Mouse (Mus musculus): Measurements from ENCODE around the gene Ddx23. TPM values are rescaled to one million over a fixed set of nuclear protein-coding genes. Genes with fewer than 3 reads are reported as not detected.

Ddx23 gene
- total RNA-seq, 2 experiments from 2014 or later, result 75.8 to 79.9 TPM

DNA sequence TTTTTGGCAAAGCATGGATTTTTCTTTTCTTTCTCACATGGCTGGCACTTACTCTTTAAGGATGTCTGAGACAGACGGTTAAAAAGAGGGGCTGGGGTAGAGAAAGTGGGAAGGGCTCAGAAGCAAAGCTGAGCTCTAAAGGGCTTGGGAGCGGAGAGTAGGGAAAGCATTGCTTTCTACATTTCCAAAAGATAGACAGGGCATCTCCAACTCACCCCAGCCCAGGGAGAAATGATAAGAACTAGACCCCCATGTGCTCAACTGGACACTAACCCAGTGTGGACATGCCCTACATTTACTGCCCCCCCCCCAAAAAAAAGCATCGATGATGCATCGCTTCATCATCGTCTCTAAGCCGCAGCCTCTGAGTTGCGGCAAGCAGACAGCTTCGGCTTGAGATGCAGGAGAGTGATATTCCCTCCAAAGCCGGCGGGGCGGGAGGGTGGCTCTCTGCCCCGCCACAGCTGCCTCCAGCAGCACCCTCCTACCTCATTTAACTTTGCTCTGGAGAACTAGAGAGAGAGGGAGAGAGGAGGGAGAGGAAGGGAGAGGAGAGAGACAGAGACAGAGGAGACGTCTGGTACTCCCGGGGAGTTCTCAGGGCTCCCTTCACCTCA lies 13.0 kb upstream of the Ddx23 start:
- no peak for DNase-seq (ENCODE audit: extremely low spot score in 1 of 2, low spot score in 1 of 2)

DNA sequence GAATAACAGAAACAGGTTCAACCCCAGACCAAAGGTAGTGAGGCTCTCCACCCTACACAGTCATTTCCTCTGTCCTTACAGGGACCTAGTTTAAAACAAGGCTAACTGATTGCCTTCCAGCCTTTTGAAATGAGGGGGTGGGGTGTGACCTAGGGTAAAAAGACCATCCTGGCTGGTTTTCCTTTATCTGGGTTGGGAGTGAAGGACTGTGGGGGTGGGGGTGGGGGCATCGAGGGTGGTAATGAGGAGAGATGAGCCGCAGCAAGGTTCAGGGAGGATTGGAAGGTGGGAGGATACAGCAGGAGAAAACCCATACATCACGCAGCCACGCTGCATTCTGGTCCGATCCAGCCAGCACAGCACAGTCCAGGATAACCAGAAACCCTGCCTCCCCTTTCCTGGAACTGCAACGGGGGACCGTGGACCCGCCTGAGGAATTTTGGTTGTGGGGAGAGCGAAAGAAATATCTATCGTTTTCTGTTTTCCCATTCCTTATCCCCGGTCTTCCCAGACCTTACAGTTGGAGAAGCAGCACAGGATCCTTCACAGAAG lies 12.4 kb upstream of the Ddx23 start:
- no peak for DNase-seq (ENCODE audit: extremely low spot score in 1 of 2, low spot score in 1 of 2)

- DNase-seq (ENCODE audit: extremely low spot score in 1 of 2, low spot score in 1 of 2), result no peak
These were observed 11.7 kb upstream of the Ddx23 start for GRCm38 (mm10) chr15:98674284-98674993.

DNA sequence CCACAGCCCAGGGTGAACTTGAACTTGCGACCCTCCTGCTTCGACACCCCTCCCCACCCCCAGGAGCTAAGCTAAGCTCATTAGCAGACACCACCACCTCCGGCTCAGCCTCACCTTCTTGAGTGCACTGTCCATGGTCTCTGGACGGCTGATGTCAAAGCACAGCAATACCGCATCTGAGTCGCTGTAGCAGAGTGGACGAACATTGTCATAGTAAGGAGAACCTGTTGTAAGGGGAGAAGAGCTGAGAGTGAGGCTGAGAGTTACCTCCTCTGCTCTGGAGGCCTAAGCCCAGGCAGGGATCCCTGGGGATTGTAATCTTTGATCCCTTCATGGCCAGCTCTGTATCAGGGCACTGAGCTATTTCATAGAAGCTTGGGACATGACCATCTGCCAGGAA lies 11.0 kb upstream of the Ddx23 start:
- no peak for DNase-seq (ENCODE audit: extremely low spot score in 1 of 2, low spot score in 1 of 2)

GRCm38 (mm10) chr15:98672592-98672991 lies 9.9 kb upstream of the Ddx23 start:
- no peak for DNase-seq (ENCODE audit: extremely low spot score in 1 of 2, low spot score in 1 of 2)

- no peak for DNase-seq (ENCODE audit: extremely low spot score in 1 of 2, low spot score in 1 of 2)
These were observed 1.6 kb upstream of the Ddx23 start for GRCm38 (mm10) chr15:98664042-98664907.

GRCm38 (mm10) chr15:98662198-98662566 lies 512 bp downstream of the Ddx23 start:
- DNase-seq (ENCODE audit: extremely low spot score in 1 of 2, low spot score in 1 of 2), result no peak

DNA sequence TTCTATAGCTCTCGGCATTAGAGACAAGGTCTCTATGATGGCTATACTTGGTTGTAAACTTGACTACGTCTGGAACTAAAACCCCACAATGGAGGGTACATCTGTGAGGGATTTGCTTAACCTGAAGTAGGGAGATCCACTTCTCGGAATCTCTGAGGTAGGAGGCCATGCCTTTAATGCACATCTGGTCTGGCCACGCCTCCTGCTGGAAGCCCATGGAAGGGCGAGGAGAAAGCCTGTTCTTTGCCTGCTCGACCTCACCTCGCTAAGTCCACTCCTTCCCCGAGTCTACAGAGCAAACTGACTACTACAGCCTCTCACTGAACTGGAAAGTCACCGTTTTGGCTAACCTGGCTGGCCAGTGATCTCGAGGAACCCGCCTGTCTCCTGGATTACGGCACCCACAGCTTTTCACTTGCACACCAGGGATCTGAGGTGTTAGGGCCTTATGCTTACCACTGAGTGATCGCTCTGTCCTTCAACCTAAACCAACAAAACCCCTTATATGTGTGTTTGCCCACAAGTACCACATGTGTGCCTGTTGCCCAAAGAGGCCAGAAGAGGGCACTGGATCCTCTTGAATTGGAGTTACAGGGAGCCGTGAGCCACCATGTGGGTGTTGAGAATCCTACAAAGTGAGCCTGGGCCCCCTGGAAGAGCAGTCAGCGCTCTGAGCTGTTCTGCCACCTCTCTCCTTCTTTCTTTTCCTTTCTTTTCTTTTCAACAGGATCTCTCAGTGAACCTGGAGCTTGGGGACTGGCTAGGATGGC lies 5.5 kb downstream of the Ddx23 start:
- no peak for DNase-seq (ENCODE audit: extremely low spot score in 1 of 2, low spot score in 1 of 2)

DNA sequence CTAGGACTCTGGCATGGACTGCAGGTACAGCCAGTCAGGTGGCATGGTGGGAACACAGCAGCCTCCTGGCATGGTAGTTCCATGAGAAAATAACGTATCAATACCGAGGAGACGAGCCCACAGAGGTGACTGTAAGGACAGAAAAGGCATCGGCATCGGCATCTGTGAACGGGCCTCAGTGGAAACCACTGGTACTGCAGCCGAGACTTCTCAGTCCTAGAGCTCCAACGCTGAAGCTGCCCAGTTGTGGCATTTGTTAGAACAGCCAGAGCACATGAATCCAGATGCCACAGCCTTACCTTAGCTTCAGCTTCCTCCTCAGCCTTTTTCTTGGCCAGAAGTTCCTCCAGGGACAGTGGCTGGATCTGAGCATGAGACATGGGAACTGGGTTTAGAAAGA lies 10.5 kb downstream of the Ddx23 start:
- DNase-seq (ENCODE audit: extremely low spot score in 1 of 2, low spot score in 1 of 2), result no peak

DNA sequence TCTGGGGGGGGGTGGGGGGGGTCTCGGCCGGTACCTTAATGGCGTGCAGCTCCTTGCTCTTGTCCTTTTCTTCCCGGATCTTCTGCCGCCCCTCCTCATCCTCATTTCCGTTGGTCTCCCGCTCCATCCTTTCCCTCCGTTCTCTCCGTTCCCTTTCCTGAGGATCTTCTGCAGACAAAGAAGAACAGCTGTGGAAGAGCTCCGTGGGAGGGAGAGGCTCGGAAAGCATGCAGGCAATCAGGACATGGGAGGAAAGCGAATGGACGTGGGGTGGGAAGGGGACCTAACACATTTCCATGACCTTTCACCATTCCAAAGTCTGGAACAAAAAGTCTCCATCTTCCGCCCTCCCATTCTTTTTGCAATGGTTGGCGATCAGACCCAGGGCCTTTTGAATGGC lies 11.3 kb downstream of the Ddx23 start:
- no peak for DNase-seq (ENCODE audit: extremely low spot score in 1 of 2, low spot score in 1 of 2)

GRCm38 (mm10) chr15:98648071-98648470 lies 14.6 kb downstream of the Ddx23 start:
- DNase-seq (ENCODE audit: extremely low spot score in 1 of 2, low spot score in 1 of 2), result no peak

GRCm38 (mm10) chr15:98647308-98647707 lies 15.4 kb downstream of the Ddx23 start:
- no peak for DNase-seq (ENCODE audit: extremely low spot score in 1 of 2, low spot score in 1 of 2)

- DNase-seq (ENCODE audit: extremely low spot score in 1 of 2, low spot score in 1 of 2), result no peak
These were observed 16.0 kb downstream of the Ddx23 start for GRCm38 (mm10) chr15:98646737-98647136.

DNA sequence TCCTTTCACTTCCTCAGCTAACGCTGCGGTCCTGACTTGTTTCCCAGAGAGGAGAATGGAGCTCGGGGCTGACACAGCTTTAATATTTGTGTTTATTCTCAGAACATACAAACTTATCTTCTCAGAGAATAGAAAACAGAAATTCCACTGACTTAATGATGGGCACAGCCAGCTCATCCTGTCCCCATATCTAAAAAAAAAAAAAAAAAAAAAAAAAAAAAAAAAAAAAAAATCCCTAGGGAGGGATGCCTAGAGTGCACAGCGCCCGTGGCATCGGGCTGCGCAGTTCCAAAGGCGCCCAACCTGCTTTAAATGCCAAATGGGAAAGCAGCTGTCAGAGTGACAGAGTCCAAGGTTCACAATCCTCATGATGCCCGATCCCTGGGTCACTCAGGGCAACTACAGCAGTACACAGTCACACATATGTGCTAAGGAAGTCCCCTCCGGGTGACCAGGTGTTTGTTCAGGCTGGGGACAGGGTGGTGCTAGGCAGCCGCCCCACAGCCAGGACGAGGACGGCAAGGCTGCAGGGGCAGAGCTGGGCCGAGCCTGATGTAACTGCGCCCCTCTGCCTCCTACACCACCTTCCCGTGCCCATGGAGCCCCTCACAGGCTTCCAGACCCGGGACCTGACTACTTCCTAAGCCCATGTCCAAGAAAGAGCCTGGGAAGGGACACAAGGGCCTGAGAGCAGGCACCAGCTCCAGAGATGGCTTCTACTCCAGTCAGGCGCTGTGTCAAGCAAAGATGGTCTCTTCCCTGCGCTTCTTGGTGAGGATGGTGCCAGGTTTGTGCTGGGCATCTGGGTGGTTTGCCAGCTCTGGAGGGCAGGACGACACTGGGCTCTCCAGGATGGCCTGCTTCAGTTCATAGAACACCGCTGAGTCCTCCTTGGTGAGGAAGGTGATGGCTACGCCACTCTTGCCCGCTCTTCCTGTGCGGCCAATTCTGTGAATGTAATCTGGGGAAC lies 17.4 kb downstream of the Ddx23 start:
- no peak for DNase-seq (ENCODE audit: extremely low spot score in 1 of 2, low spot score in 1 of 2)

DNA sequence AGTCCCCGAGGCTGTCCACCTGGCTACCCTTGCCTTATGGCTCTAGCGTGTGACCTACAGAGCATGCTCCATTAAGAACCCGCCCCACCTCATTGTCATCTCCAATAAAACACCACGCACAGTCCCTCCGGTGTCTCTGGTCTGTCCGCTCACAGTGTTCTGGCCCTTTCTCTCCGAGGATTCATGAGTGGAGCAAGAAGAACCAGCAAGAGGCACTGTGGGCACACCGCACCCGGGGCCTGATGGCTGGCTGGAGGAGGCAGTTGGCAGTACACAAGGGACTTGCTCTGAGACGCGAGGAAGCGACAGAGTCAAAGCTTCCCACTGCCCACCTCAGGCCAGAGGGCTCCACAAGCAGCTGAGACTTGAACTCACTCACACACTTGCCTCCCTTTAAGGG lies 18.3 kb downstream of the Ddx23 start:
- DNase-seq (ENCODE audit: extremely low spot score in 1 of 2, low spot score in 1 of 2), result no peak

GRCm38 (mm10) chr15:98640157-98640556 lies 22.5 kb downstream of the Ddx23 start:
- no peak for DNase-seq (ENCODE audit: extremely low spot score in 1 of 2, low spot score in 1 of 2)

- DNase-seq (ENCODE audit: extremely low spot score in 1 of 2, low spot score in 1 of 2), result no peak
These were observed 25.5 kb downstream of the Ddx23 start for GRCm38 (mm10) chr15:98637155-98637554.

- no peak for DNase-seq (ENCODE audit: extremely low spot score in 1 of 2, low spot score in 1 of 2)
These were observed 26.2 kb downstream of the Ddx23 start for GRCm38 (mm10) chr15:98636517-98636916.

DNA sequence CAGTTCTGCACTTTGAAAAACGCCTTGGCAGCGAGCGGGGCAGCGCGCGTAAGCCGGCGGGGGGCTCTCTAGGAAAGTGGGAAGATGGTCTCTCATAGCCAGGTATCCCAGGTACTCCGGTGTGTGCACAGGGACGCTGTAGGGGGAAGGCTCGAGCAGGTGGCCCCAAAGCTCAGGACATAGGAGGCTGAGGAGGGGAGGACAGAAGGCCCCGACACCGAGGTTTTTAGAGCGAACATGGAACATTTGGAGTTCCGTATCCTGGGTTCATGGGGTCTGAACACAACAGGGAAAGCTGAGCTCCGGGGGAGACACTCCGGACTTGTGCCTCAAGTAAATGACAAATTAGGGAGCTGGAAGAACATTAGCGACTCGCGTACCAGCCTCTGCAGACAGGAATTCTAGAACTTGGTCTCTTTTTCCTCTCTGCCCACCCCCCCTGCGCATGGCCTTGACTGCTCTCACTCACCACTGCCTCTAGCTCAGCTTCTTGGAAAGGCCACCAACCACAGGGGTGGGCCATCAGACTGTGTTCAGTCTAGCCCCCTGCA lies 27.3 kb downstream of the Ddx23 start:
- DNase-seq (ENCODE audit: extremely low spot score in 1 of 2, low spot score in 1 of 2), result no peak

All from layer of hippocampus, postnatal 25 days (tissue).